Mouse (Mus musculus) MEL-GATA-1-ER (cell line): ENCODE results near the gene Cntf.
"Not testable (repeated sequence)": the region's sequence is repeated elsewhere in the genome, so short reads cannot be mapped to it uniquely, and the experiment has no call there.

Source experiments
- DNase-seq: peaks from one replicate; pipeline ENCODE4 v3.0.0-alpha.2; 2012; ENCODE audit warnings: low read depth; ENCODE audit errors: extremely low read depth

The Cntf gene

GRCm38 (mm10) chr19:12762212-12763130 lies 3.0 kb downstream of the Cntf start:
- no peak for DNase-seq

GRCm38 (mm10) chr19:12759656-12760055 lies 5.8 kb downstream of the Cntf start:
- no peak for DNase-seq

- no peak for DNase-seq
Observed at GRCm38 (mm10) chr19:12758936-12759478, 6.4 kb downstream of the Cntf start.

- DNase-seq, result no peak
Observed at GRCm38 (mm10) chr19:12756286-12756685, 9.1 kb downstream of the Cntf start.

- DNase-seq, result no peak
Observed at GRCm38 (mm10) chr19:12731950-12732349, 33.5 kb downstream of the Cntf start.

GRCm38 (mm10) chr19:12731036-12731435 lies 34.4 kb downstream of the Cntf start:
- no peak for DNase-seq

- no peak for DNase-seq
Observed at GRCm38 (mm10) chr19:12725851-12726250, 39.6 kb downstream of the Cntf start.

- DNase-seq, result no peak
Observed at GRCm38 (mm10) chr19:12722308-12722707, 43.1 kb downstream of the Cntf start.

GRCm38 (mm10) chr19:12721596-12721995 lies 43.8 kb downstream of the Cntf start:
- not testable (repeated sequence) for DNase-seq

- not testable (repeated sequence) for DNase-seq
Observed at GRCm38 (mm10) chr19:12720919-12721318, 44.5 kb downstream of the Cntf start.

- no peak for DNase-seq
Observed at GRCm38 (mm10) chr19:12720463-12720862, 45.0 kb downstream of the Cntf start.

- no peak for DNase-seq
Observed at GRCm38 (mm10) chr19:12719189-12719588, 46.2 kb downstream of the Cntf start.
